Mouse (Mus musculus): ENCODE results near the gene Camk2b. TPM values are rescaled to one million over a fixed set of nuclear protein-coding genes. Genes with fewer than 3 reads are reported as not detected.

Camk2b gene
- polyA plus RNA-seq, 2 experiments from 2014 or later: 4.3 to 16.1 TPM

DNA sequence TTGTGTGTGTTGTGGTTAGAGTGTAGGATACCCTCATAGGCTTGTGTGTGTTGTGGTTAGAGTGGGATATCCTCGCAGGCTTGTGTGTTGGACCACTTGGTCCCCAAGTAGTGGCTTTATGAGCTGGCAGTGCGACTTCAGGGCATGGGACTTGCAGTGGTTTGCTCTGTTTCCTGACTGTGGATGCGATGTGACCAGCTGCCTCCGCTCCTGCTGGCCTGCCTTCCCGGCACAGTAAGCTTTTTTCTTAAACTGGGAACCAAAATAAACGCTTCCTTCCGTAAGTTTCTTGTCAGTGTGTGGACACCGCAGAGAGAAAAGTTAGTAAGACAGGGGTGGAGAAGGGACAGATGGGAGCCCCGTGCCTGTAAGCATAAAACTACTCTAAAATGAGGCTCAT, 18.0 kb downstream of the Camk2b start:
- no peak for ATAC-seq

DNA sequence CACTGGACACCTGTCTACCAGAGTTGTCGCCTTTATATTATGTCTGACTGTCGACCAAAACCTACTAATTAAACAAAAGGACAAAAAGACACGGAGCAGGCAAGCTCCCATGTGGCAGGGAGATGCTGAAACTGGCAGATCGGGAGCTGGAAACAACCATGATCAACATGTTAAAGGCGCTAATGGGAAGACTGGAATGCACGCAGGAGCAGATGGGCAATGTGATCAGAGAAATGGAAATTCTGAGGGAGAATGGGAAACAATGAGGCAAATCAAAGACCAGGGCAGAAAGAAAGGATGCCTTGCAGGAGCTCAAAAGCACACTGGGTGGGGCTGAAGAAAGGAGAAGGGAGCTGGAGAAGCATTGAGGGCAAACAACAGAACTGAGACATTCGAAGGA, 27.2 kb downstream of the Camk2b start:
- ATAC-seq: no peak

DNA sequence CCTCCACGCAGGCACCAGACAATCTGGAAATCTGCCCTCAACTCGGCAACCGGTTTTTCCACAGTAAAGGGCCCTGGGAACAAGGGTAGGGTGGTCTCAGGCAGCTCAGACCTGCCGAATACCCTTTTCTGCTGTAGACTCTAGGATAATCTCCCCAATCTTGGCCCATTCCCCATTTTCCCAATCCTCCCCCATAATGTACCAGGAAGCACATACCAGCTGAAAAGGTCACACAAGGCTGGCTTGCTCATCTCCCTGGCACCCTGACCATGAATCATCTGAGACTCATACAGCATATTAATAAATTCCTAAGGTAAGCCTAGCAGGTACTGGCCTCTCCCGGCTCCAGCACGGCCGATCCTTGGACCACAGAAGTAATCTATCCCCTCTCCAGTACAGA, 28.5 kb downstream of the Camk2b start:
- ATAC-seq: no peak

DNA sequence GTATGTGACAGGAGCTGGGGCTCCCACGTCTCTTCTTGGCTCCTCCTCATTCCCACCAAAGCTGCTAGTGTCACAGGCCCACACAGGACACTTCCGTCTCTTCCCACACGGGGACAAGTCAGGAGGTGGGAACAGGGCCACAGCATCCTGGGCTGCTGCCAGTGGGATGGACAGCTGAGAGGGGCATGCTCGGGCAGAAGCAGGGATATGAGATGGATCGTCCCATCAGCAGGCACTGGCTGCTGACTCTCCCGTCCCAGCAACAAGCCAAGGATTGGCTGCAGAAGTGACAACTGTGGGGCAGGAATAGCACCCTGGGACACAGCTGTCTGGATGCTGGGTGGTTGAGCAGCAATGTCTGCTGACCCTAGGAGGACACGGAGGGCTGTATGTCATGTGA, 29.0 kb downstream of the Camk2b start:
- ATAC-seq: no peak

DNA sequence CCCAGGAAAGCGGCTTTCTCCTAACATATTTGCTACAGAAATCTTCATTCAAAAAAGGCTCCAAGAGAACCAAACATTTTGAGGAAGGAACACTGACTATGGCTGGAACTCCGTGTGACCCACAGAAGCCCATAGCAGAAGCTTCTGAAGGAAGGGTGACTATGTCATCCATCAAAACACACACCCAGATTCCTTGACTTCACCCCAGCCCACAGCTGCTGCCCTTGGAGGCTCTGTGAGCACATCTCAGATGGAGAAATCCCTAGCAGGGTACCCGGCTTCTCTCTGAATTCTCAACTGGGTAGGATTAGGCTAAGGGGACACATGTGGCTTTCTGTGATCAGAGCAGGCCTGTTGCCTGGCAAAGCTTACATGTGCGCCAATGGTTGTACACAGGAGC, 29.7 kb downstream of the Camk2b start:
- no peak for ATAC-seq

DNA sequence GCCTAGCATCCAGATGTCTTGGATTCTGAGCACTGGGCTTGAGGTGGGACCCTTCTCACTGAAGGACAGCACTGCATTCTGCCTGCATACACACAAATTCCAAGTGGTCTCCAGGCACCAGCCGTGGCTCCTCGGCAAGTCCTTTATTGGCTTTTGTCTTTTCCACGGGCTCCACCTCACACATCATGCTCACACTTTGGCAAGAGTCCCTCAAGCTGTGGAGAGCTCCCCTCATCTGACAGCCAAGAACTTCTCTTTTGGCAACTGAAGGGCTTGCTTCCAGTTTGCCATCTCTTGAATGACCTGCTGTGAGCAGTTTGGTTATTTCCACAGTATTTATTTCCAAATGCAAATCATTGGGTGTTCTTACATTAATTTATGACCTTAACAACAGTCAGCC, 30.6 kb downstream of the Camk2b start:
- ATAC-seq: no peak

DNA sequence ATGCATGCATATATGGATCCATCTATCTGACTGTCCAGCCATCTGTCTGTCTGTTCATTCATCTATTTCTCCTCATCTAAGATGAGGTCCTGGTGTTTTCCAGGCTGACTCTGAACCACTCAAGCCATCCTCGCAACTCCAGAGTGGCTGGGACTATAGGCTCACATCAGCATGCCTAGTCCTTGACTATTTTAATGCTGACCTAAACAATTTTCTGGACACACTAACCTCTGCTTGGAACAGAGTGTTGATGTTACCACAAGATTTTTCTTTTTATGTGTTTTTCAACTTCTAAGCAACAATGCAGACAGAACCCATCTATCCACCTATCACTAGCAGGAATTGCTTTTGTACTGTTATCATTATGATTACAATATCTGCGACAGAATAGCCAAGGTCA, 31.4 kb downstream of the Camk2b start:
- ATAC-seq: no peak

DNA sequence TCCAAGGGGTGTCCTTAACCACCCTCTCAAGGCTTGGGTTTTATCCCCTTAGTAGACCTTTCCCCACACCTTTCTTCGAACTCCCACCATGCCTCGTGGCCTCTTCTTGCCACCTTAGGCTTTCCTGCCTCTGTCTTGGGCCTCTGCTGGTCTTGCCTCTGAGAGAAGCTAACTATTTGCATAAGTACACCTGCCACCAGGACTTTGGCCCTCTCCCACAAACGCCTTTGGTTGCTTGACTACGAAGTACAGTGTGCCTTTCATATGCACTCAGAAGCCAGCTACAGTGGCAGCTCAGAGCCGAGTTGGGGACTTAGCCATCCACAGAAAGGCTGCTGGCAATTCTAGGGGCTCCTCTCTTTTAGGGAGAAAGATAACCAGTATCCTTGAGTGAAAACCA, 32.4 kb downstream of the Camk2b start:
- ATAC-seq: no peak

DNA sequence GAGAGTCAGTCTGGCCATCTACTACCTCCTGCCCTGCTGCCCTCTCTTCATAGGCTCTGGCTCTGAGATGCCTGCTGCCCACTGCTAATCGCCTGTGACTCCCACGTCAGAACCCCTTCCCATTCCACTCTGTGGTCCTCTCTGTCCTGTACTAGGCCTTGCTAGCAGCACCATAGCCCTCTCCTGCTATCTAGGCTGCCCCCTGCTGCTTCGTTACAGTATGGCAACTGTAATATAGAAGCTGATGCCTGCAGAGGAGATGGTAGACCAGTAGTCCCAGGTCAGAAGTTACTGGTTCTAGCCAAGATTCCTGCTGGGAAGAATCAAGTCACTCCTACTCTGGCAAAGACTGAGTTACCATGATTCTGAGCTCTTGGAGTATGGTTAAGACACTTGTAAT, 33.0 kb downstream of the Camk2b start:
- peak; percentile 54 for ATAC-seq

DNA sequence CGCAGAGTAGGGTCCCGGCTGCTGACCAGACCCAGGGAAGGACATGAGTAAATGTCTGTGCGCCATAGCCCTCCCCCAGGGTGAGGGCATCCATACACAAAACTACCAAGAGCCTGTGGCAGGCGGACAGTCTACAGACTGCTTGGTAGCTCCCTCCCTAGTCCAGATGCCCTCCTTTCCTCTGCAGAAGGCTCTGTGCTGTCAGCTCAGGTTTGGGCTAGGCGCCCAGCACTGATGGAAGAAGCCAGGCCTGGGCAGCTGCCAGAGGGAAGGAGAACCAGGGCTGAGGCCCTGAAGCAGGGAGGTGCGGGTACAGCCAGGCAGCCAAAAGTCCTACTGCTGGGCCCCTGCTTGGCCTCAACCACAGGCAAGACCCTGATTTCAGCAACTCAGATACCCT, 35.5 kb downstream of the Camk2b start:
- no peak for ATAC-seq

DNA sequence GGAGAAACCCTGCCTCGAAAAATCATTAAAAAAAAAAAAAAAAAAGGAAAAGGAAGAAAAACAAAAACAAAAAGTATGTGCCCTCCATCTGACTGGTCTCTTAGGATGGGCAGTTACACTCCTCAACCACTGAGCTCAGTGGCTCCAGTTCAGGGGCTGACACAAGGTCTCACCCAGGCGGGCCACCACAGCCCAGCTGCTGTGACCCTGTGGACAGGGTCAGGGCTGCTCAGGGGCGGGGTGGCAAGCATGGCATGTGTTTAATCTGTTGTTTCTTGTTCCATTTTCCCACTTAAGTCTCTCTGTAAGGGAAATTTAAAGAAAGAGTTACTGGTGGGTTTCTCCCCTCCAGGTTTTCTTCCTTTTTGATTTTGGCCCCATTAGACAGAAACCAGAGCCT, 36.4 kb downstream of the Camk2b start:
- ATAC-seq: no peak

DNA sequence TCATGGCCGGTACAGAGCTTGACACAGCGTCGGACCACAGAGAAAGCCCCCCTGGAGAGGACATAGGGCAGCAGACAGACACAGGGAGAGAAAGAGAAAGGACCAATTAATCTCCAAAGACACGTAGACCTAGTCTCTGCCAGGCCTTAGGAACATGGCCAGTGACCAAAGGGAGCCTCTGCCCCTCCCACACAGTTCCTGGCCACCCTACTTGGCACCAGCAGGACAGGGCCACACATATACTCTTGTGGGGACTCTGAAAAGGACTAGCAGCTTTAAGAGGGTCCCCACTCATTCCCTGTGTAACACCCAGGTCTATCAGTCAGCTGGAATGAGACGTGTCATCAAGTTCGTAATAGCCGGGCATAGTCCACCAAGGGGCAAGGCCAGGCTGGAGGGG, 37.3 kb downstream of the Camk2b start:
- ATAC-seq: no peak

DNA sequence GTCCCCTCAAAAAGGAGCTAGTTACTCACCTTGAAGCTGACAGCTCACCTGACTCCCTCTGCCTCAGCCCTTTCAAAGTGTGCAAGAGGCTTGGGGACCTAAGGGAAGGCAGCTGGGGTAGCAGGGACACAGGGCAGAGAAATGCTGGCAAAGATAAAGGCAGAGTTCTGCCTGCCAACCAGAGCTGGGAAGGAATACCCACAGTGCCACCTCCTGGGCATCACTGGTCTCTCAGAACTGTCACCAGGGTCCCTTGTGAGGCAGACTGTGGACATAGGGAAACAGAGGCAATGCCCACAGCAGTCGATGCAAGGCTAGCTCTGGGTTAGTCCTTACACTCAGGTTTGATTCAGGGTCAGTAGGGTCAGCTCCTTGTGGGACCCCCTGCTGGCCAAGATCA, 39.8 kb downstream of the Camk2b start:
- ATAC-seq: no peak

DNA sequence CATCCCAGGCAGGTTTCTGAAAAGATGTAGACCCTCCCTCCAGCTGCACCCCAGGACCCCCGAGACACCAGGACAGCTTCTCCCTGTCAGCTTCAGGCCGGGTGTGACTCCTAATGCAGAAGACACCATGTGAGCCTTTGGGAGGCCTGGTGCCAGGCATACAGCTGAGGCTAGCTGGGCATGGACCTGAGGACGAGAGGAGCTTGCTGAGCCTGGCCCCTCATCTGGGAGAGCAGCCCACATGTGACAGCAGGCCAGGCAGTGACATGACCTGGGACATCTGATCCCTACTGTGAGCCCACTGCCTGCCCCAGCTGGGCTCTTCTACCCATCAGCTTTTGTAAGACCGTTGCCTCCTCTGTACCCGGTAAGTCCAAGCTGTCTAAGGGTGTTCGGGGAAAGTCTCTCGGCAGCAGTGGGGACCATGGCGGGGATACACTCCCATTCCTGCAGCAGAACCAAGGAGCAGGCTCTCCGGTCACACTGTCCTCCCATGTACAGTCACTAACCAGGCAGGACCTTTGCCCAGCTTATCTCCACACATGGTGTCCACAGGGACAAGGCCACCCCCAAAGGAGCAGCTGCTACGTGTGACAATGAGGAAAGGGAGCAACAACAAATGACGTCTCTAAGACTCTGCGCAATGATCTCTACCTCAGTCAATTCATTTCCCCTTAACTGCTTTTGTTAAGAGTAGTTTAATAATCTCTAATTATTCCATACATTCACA, 41.1 kb downstream of the Camk2b start:
- no peak for ATAC-seq

DNA sequence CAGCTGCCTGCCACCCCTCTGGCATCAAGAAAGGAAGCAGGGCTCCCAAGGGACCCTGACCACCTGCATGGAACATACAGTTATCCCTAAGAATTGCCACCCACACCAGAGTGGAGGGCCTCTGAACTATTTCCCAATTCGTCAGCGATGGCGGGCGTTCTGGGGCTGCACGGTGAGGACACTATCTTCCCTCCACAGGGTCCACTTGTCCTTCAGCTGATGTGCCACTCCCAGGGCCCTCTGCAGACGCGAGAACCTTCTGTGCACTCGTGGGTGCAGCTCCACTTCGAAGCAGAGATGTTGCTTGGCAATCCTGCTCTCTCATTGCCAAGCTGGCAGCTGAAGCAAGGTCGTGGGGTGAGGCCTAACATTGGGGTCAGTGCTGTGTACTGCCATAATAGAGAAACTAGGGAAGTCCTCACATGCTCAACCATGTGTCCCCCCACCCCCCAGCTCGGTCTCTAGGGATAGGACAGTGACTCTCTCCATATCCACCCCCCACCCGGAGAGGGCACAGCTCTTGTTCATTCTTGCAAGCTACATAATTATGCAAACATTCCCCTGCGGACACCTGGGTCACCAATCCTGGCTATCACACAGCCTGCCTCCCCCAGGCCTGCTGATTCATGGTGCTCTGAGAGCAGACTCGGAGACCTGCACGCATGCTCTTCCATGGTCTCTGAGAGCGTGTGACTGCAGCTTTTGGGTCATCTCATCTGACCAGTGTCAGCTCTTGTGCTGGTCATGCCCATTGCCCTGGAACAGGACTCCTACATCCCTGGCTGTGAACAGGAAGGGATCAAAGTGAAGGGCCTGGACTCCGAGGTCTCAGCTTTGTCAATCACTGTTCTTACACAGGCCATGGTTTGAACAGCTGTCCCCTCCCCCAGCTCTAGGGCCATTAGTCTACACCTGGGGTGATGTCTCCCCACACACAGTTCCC, 45.0 kb downstream of the Camk2b start:
- ATAC-seq: no peak

DNA sequence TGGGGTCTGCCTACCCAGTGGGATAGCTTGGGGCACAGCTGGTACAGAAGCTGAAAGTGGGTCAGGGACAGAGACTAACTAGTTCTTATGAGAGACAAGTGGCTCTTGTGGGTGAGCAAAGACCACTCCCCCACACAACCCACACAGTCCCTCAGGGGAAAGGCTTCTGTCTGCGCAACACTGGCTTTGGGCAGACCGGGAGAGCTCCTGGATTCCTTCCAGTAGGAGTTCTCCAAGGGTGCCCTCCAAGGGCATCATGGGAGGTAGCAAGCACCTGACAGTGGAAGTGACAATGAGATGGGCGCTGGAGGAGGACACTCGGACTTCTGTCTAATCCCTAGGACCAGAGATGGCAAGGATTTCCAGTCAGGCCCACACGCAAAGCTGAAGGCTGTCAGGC, 45.8 kb downstream of the Camk2b start:
- no peak for ATAC-seq

DNA sequence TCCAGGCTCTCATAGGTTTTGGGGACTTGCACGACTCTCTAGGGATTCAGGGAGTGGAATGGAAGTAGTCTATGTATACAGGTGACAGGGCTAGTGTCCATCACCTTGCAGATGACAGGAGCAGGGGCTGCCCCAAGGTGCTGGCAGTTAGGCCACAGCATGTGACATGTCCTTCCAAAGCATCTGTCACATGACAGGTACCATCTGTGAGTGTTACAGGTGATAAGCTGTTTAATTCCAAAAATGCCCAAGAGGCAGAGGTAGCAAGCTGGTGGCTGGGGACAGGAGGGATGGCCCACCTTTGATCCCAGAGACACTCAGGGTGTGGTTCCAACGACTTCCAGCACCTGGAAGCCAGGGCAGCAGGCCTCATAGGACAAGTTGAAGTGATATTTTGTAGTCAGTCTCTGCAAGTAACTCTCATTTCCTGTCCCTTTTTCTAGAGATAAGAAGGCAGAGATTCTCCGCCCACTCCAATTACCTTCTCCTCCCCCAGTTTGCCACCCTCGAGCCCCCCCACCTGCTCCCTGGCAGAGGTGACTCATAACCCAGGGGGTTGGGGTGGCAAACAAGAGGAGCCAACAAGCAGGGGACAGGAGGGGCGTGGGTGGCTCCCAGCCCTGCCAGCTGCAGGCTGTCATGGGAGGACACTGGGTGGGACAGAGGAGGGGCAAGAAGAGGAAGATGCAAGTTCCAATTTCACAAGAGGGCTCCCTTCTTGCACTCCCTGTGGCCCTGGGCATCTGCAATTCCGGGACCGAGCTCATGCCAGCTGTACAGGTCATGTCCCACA, 47.7 kb downstream of the Camk2b start:
- peak; percentile 66 for ATAC-seq

DNA sequence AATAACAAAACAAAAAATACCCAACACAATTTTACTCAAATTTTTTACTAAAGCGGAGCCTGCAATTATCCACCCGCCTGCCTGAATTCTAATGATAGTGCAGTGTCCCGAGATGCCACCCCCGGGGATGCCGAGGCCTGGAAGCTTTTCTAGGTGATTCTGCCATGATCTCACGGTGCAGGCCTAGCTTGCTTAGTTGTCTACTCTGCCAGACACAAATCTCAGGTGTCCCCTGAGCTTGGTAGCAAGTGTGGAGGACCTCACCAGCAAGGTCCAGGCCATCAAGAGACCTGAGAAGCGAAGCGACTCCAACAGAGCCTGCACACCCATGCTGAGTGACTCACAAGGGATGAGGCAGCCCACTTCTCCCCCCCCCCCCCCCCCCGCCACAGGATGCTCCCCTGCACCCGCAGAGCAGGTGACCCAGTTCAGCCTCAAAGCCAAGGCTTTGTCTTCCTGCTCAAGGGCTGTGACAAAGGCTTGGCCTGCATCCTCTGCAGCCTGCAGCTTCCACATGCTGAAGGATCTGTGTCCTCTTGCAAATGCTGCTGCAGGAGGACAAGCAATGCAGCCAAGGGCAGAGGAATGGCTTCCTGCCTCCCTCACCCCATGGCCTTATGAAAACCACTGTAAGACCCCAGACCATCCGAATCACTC, 48.5 kb downstream of the Camk2b start:
- ATAC-seq: peak; percentile 62

DNA sequence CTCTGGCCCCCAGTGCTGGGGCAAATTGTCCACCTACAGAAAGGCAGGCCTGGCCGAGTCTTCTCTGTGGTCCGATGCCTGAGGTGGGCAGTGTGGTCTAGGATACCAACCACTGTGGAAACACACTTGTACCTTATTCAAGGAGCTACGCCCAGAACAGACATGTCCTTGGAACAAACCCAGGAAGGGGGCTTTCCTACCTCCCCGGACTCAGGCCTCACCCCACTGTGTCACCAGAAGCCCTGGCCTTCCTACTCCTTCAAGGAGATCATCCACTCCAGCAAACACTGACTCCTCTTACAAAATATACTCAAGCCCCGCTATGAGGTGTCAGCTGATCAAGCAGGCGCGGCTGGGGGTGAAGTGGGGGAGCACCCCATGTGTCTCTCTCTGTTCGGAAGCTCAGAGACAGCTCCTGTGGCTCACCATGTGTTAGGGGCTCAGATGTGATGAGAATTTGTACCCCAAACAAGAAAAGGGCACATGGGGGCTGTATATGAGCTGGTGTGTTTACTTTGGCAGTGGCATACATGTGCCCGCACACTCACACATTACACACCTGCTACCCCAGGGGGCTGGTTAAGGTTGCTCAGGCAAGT, 49.3 kb downstream of the Camk2b start:
- ATAC-seq: no peak

DNA sequence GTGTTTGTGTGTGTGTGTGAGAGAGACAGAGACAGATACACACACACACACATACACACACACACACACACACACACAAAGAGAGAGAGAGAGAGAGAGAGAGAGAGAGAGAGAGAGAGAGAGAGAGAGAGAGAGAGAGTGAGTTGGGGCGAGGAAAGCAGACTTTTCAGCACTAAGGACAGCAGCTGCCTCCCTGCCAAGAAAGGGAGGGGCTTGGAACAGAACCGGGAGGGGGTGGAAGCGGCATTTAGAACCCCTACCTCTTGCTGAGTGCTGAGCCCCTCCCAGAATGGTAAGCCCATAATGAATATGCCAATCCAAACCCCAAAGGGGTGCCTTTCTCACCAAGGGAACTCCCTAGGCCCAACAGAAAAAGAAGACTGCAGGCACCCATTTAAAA, 49.8 kb downstream of the Camk2b start:
- ATAC-seq: no peak

DNA sequence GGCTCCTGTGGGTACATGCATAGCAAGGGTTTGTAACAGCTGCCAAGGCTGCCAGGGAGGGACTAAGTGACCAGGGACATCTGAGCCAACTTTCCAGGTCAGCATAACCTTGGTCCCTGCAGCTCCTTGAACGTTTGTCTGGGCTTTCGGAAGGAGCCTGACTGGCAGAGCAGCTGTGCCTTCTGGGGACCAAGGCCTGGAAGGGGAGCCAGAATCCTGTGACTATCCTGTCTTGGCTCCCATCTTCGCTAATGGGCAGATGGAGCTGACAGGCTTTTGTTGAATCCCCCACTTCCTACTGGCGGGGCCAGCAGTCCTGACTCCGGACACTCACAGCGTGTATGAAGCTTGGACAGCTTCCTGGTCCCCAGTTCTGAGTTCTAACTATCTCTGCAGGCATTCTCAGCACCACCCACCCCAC, 51.1 kb downstream of the Camk2b start:
- ATAC-seq: no peak

DNA sequence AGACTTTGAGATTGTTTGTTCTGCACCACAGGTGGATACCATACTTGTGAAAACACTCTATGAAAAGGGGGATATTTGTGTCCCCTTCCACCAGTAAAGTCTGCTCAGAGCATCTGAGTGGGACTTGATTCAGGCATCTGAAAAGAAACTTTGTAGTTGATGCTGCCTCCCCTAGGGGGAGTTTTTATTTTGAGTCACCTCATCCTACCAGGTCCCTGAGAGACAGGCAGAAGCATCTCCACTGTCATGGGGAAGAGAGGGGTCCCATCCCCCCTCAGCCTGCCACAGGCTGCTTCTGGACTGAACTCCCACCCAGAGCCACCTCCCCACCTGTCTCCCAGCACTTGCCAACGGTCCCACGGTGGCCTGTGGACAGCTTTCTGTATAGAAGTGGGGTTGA, 52.8 kb downstream of the Camk2b start:
- ATAC-seq: no peak

Data from activated CD4-positive, CD25-positive, alpha-beta regulatory T cell, adult 4 months (primary cell).